Comparison of ENCODE assay signal across 7 mouse cellular contexts in genomic region chr9:20606269-20606668, GRCm38 (mm10). TPM values are rescaled to one million over a fixed set of nuclear protein-coding genes. Genes with fewer than 3 reads are reported as not detected.
A peak's percentile ranks its signal among the peaks of the same experiment; 100 is the strongest.
DNase-seq lines count a peak whose midpoint lies in the region; ATAC-seq and TF ChIP-seq lines count a peak whose summit lies in the region.

No protein-coding gene starts in this region.

- peak; percentile 10 for DNase-seq in thymus, postnatal 14 days
- no peak for DNase-seq in thymus, postnatal 4 days
- no peak for DNase-seq in liver, postnatal 0 days
- no peak for DNase-seq in ovary, adult 18-20 months (ENCODE audit: low spot score)
- no peak for DNase-seq in gastrocnemius, postnatal 25 days
- no peak for DNase-seq in layer of hippocampus, postnatal 36 days

- no peak for TF ChIP-seq EP300 in liver, postnatal 0 days (IDR thresholded peaks at IDR 0.05; ENCODE audit: low read depth)

- no peaks in the 10 kb centered on the region for H3K27me3 ChIP-seq in forebrain, embryonic 15.5 days
- H3K27me3 ChIP-seq in liver, postnatal 0 days (ENCODE audit: insufficient read depth, low read length): no peaks in the 10 kb centered on the region

- H3K36me3 ChIP-seq in forebrain, embryonic 15.5 days: peaks cover 12% of the 10 kb centered on the region
- H3K36me3 ChIP-seq in liver, postnatal 0 days (replicated peaks; ENCODE audit: insufficient read depth, low read length): no peaks in the 10 kb centered on the region

- H3K9me3 ChIP-seq in forebrain, embryonic 15.5 days: no peaks in the 10 kb centered on the region
- H3K9me3 ChIP-seq in liver, postnatal 0 days (ENCODE audit: low read length): no peaks in the 10 kb centered on the region

- H3K27ac ChIP-seq in forebrain, embryonic 15.5 days (replicated peaks): no peak overlapping the region; the same call in 1 of the 2 replicates
- no peak overlapping the region for H3K27ac ChIP-seq in liver, postnatal 0 days (ENCODE audit: low read depth)

- H3K4me1 ChIP-seq in forebrain, embryonic 15.5 days: peaks cover 12% of the 10 kb centered on the region
- peaks cover 4% of the 10 kb centered on the region for H3K4me1 ChIP-seq in liver, postnatal 0 days (ENCODE audit: insufficient read depth)

- peak overlapping the region; percentile 68 for H3K4me2 ChIP-seq in forebrain, embryonic 15.5 days (replicated peaks)
- no peak overlapping the region for H3K4me2 ChIP-seq in liver, postnatal 0 days (ENCODE audit: low read depth, low read length)

- H3K4me3 ChIP-seq in forebrain, embryonic 15.5 days: peak overlapping the region; percentile 80
- peak overlapping the region; percentile 63; the same call in 1 of the 2 replicates for H3K4me3 ChIP-seq in liver, postnatal 0 days (ENCODE audit: low read depth, low read length)

- no peak overlapping the region for H3K9ac ChIP-seq in forebrain, embryonic 15.5 days (replicated peaks)
- H3K9ac ChIP-seq in liver, postnatal 0 days (replicated peaks): no peak overlapping the region

- TF ChIP-seq CTCF in liver, postnatal 0 days (IDR thresholded peaks at IDR 0.05; ENCODE audit: low read depth): no peak

- 94% methylated on average over 1 of the region's 1 CpGs for WGBS in forebrain, embryonic 15.5 days
- 87% methylated on average over 1 of the region's 1 CpGs for WGBS in liver, postnatal 0 days (ENCODE audit: insufficient replicate concordance)

- ATAC-seq in forebrain, embryonic 15.5 days (replicated peaks): no peak
- no peak for ATAC-seq in liver, postnatal 0 days

RNA-seq across cellular contexts. Expression of gene Zfp846, which starts 25.2 kb away (rescaled TPM):
- 46.7 and 47.4 TPM in 2 replicates for polyA plus RNA-seq in forebrain, embryonic 15.5 days (2015; fragmentation: Nextera tagmentation; extraction: Ambion mirVana)
- polyA plus RNA-seq in liver, postnatal 0 days (2015; fragmentation: Nextera tagmentation; extraction: Ambion mirVana): 2.1 and 2.4 TPM in 2 replicates
- total RNA-seq in gastrocnemius, postnatal 25 days (2021): 1 to 10 TPM; 3.0 to 3.6 TPM
- 10 to 100 TPM; 23.9 to 24.8 TPM for total RNA-seq in layer of hippocampus, postnatal 36 days (2021)

RNA-seq across cellular contexts. Expression of gene Ubl5, which starts 36.4 kb away (rescaled TPM):
- 510 and 551 TPM in 2 replicates for polyA plus RNA-seq in forebrain, embryonic 15.5 days (2015; fragmentation: Nextera tagmentation; extraction: Ambion mirVana)
- polyA plus RNA-seq in liver, postnatal 0 days (2015; fragmentation: Nextera tagmentation; extraction: Ambion mirVana): 245 and 257 TPM in 2 replicates
- total RNA-seq in gastrocnemius, postnatal 25 days (2021): 100 to 1,000 TPM; 168 to 183 TPM
- 100 to 1,000 TPM; 295 to 327 TPM for total RNA-seq in layer of hippocampus, postnatal 36 days (2021)

RNA-seq across cellular contexts. Expression of gene Fbxl12, which starts 38.3 kb away (rescaled TPM):
- 16.3 and 16.4 TPM in 2 replicates for polyA plus RNA-seq in forebrain, embryonic 15.5 days (2015; fragmentation: Nextera tagmentation; extraction: Ambion mirVana)
- polyA plus RNA-seq in liver, postnatal 0 days (2015; fragmentation: Nextera tagmentation; extraction: Ambion mirVana): 7.1 and 7.3 TPM in 2 replicates
- 1 to 10 TPM; 4.7 to 5.1 TPM for total RNA-seq in gastrocnemius, postnatal 25 days (2021)
- 10 to 100 TPM; 19.6 to 22.6 TPM for total RNA-seq in layer of hippocampus, postnatal 36 days (2021)

RNA-seq across cellular contexts. Expression of gene Pin1, which starts 45.6 kb away (rescaled TPM):
- 62.4 and 64.9 TPM in 2 replicates for polyA plus RNA-seq in forebrain, embryonic 15.5 days (2015; fragmentation: Nextera tagmentation; extraction: Ambion mirVana)
- polyA plus RNA-seq in liver, postnatal 0 days (2015; fragmentation: Nextera tagmentation; extraction: Ambion mirVana): 15.0 and 15.5 TPM in 2 replicates
- 10 to 100 TPM; 13.0 to 14.1 TPM for total RNA-seq in gastrocnemius, postnatal 25 days (2021)
- 10 to 100 TPM; 35.1 to 35.4 TPM for total RNA-seq in layer of hippocampus, postnatal 36 days (2021)

Comparison
In these comparisons a context has a peak if more than half of its experiments do, and no peak if none do; other contexts are left out.
1. RNA of gene Zfp846, which starts 25.2 kb away (total RNA-seq): 23.9 to 24.8 TPM in layer of hippocampus, postnatal 36 days; 3.0 to 3.6 TPM in gastrocnemius, postnatal 25 days; every median in the first group is over 4 times any median in the second.